Mouse (Mus musculus) brain, embryonic 14.5 days (tissue): ENCODE results near the gene Atp1b3.

ENCODE experiments used
- CTCF ChIP-seq: fragments of 200-500 bp; IDR thresholded peaks from 2 replicates; pipeline ENCODE4 v1.5.1; 2012; ENCODE audit warnings: inconsistent platforms, mild to moderate bottlenecking, moderate library complexity, borderline replicate concordance; ENCODE audit not compliant: insufficient read depth, insufficient read length; ENCODE audit errors: extremely low read depth
- POLR2A ChIP-seq: fragments of 200-500 bp; IDR thresholded peaks from 2 replicates; pipeline ENCODE4 v1.6.1; 2012; ENCODE audit warnings: mild to moderate bottlenecking, inconsistent platforms, borderline replicate concordance; ENCODE audit not compliant: poor library complexity, insufficient read depth, insufficient read length, severe bottlenecking; ENCODE audit errors: extremely low read depth

DNA sequence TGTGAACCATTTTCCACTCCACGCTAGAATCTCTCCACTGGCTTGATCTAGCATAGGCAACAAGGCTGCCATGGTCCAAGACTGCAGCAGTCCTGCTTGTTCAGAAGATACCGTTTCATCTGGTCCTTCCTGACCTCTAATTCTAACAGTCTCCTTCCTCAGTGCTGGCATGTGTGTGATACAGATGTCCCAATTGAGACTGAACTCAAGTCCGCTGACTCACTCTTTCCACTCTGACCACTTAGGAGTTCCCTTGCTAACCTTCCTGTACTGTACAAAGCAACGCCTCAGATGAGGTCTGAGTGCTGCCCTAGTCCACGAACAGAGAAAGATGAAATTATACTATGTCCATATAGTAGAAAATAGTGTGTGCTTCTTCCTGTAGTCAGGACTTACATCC lies 28.9 kb upstream of the Atp1b3 start:
- TF ChIP-seq CTCF (no peak), POLR2A (no peak)
